Mouse (Mus musculus): ENCODE results near the gene Cd36.
"Not testable (repeated sequence)": the region's sequence is repeated elsewhere in the genome, so short reads cannot be mapped to it uniquely, and the experiment has no call there.

The Cd36 gene

GRCm38 (mm10) chr5:17888598-17888997, at the start of gene Cd36:
Cd36 (minus strand) TSS chr5:17888801.
- no peak for DNase-seq (ENCODE audit: low spot score in 2 of 2)

- DNase-seq (ENCODE audit: low spot score in 2 of 2) = no peak
These were observed 45.9 kb upstream of the Cd36 start for GRCm38 (mm10) chr5:17934501-17934900.

GRCm38 (mm10) chr5:17931588-17931987, 43.0 kb upstream of the Cd36 start:
- not testable (repeated sequence) for DNase-seq (ENCODE audit: low spot score in 2 of 2)

- no peak for DNase-seq (ENCODE audit: low spot score in 2 of 2)
These were observed 40.5 kb upstream of the Cd36 start for GRCm38 (mm10) chr5:17929006-17929567.

GRCm38 (mm10) chr5:17928471-17928870, 39.9 kb upstream of the Cd36 start:
- no peak for DNase-seq (ENCODE audit: low spot score in 2 of 2)

GRCm38 (mm10) chr5:17924085-17924518, 35.5 kb upstream of the Cd36 start:
- no peak for DNase-seq (ENCODE audit: low spot score in 2 of 2)

- no peak for DNase-seq (ENCODE audit: low spot score in 2 of 2)
These were observed 35.0 kb upstream of the Cd36 start for GRCm38 (mm10) chr5:17923648-17924047.

GRCm38 (mm10) chr5:17918966-17919365, 30.4 kb upstream of the Cd36 start:
- no peak for DNase-seq (ENCODE audit: low spot score in 2 of 2)

- no peak for DNase-seq (ENCODE audit: low spot score in 2 of 2)
These were observed 16.2 kb upstream of the Cd36 start for GRCm38 (mm10) chr5:17904766-17905165.

- no peak for DNase-seq (ENCODE audit: low spot score in 2 of 2)
These were observed 10.3 kb upstream of the Cd36 start for GRCm38 (mm10) chr5:17898948-17899347.

- DNase-seq (ENCODE audit: low spot score in 2 of 2) = not testable (repeated sequence)
These were observed 9.0 kb upstream of the Cd36 start for GRCm38 (mm10) chr5:17897641-17898040.

GRCm38 (mm10) chr5:17893577-17894172, 5.1 kb upstream of the Cd36 start:
- no peak for DNase-seq (ENCODE audit: low spot score in 2 of 2)

GRCm38 (mm10) chr5:17889291-17889690, 690 bp upstream of the Cd36 start:
- DNase-seq (ENCODE audit: low spot score in 2 of 2) = no peak

GRCm38 (mm10) chr5:17886377-17886776, 2.2 kb downstream of the Cd36 start:
- DNase-seq (ENCODE audit: low spot score in 2 of 2) = no peak

GRCm38 (mm10) chr5:17883357-17883875, 5.2 kb downstream of the Cd36 start:
- no peak for DNase-seq (ENCODE audit: low spot score in 2 of 2)

GRCm38 (mm10) chr5:17881542-17881896, 7.1 kb downstream of the Cd36 start:
- DNase-seq (ENCODE audit: low spot score in 2 of 2) = no peak

- DNase-seq (ENCODE audit: low spot score in 2 of 2) = no peak
These were observed 7.6 kb downstream of the Cd36 start for GRCm38 (mm10) chr5:17880799-17881541.

- no peak for DNase-seq (ENCODE audit: low spot score in 2 of 2)
These were observed 8.7 kb downstream of the Cd36 start for GRCm38 (mm10) chr5:17879924-17880323.

- no peak for DNase-seq (ENCODE audit: low spot score in 2 of 2)
These were observed 11.6 kb downstream of the Cd36 start for GRCm38 (mm10) chr5:17877044-17877443.

- DNase-seq (ENCODE audit: low spot score in 2 of 2) = no peak
These were observed 12.0 kb downstream of the Cd36 start for GRCm38 (mm10) chr5:17876637-17877036.

- no peak for DNase-seq (ENCODE audit: low spot score in 2 of 2)
These were observed 14.3 kb downstream of the Cd36 start for GRCm38 (mm10) chr5:17874335-17874734.

- DNase-seq (ENCODE audit: low spot score in 2 of 2) = no peak
These were observed 23.2 kb downstream of the Cd36 start for GRCm38 (mm10) chr5:17865432-17865831.

- no peak for DNase-seq (ENCODE audit: low spot score in 2 of 2)
These were observed 25.5 kb downstream of the Cd36 start for GRCm38 (mm10) chr5:17863085-17863484.
